Mouse (Mus musculus): ENCODE results near the gene Itga9. TPM values are rescaled to one million over a fixed set of nuclear protein-coding genes. Genes with fewer than 3 reads are reported as not detected.

Gene Itga9
- polyA plus RNA-seq, 1 experiment from 2014 or later = 2.4 TPM

DNA sequence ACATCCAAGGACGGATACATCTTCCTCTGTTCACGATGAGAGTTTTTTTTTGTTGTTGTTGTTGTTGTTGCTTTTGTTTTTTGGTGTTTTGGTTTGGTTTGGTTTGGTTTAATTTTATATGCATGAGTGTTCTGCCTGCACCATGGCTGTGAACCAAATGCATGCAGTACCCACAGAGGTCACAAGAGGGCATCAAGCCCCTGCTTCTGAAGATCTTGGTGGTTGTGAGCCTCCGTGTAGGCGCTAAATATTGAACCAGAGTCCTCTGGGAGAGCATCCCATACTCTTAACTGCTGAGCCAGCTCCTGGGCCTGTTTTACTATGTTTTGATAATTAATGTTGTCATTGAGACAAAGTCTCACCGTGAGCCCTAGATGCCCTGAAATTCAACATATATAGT is 308.8 kb downstream of the Itga9 start:
- Histone ChIP-seq H3K36me3 (ENCODE audit: control insufficient read depth, insufficient read depth, low read length) (no peaks in the 10 kb centered on the region), H3K9me3 (ENCODE audit: control insufficient read depth, low read length) (no peaks in the 10 kb centered on the region), H3K4me1 (ENCODE audit: control insufficient read depth, insufficient read depth, low read length) (no peaks in the 10 kb centered on the region), H3K27me3 (ENCODE audit: control insufficient read depth, insufficient read depth, low read length) (no peaks in the 10 kb centered on the region), H3K4me2 (ENCODE audit: low read length) (no peak overlapping the region), H3K4me3 (replicated peaks; ENCODE audit: low read depth, low read length) (no peak overlapping the region), H3K9ac (replicated peaks; ENCODE audit: low read length) (no peak overlapping the region), H3K27ac (replicated peaks; ENCODE audit: low read depth, low read length) (no peak overlapping the region)
- DNase-seq (peak; percentile 48), ATAC-seq (ENCODE audit: low FRiP score, low TSS enrichment) (no peak)
- WGBS = 55% methylated on average over 5 of the region's 5 CpGs

DNA sequence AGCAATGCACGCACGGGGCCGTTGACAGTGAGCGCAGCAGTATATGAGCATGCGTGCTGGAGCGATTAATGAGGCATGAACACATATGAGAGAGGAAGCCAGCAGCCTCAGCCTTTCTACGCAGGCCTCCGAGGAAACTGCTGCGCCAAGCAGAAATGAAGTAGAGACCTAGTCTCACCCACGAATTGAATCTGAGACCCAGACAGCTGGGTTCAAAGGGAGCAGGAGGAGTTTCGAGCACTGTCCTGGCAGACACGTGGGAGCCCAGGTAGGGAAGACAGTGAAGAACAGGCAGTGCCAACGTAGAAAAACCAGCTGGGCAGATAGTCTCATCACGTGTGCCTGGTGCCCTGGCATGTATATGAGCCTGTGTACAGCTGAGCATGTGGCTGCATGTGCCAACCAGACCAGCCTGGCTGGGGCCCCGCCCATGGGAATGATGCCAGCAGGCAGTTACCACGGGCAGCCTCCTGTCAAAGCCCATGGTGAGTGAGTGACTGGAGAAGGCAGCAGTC is 313.2 kb downstream of the Itga9 start:
- H3K4me2 ChIP-seq (ENCODE audit: low read length) = no peak overlapping the region
- no peak overlapping the region for H3K9ac ChIP-seq (replicated peaks; ENCODE audit: low read length)
- H3K27ac ChIP-seq (replicated peaks; ENCODE audit: low read depth, low read length) = no peak overlapping the region
- no peak; the same call in 1 of the 2 replicates for ATAC-seq (ENCODE audit: low FRiP score, low TSS enrichment)
- no peaks in the 10 kb centered on the region for H3K9me3 ChIP-seq (ENCODE audit: control insufficient read depth, low read length)
- H3K27me3 ChIP-seq (ENCODE audit: control insufficient read depth, insufficient read depth, low read length) = no peaks in the 10 kb centered on the region
- WGBS = 78% methylated on average over 16 of the region's 16 CpGs
- H3K36me3 ChIP-seq (ENCODE audit: control insufficient read depth, insufficient read depth, low read length) = no peaks in the 10 kb centered on the region
- DNase-seq = no peak
- peaks cover 2% of the 10 kb centered on the region; the same call in 1 of the 2 replicates for H3K4me1 ChIP-seq (ENCODE audit: control insufficient read depth, insufficient read depth, low read length)
- no peak overlapping the region for H3K4me3 ChIP-seq (replicated peaks; ENCODE audit: low read depth, low read length)

DNA sequence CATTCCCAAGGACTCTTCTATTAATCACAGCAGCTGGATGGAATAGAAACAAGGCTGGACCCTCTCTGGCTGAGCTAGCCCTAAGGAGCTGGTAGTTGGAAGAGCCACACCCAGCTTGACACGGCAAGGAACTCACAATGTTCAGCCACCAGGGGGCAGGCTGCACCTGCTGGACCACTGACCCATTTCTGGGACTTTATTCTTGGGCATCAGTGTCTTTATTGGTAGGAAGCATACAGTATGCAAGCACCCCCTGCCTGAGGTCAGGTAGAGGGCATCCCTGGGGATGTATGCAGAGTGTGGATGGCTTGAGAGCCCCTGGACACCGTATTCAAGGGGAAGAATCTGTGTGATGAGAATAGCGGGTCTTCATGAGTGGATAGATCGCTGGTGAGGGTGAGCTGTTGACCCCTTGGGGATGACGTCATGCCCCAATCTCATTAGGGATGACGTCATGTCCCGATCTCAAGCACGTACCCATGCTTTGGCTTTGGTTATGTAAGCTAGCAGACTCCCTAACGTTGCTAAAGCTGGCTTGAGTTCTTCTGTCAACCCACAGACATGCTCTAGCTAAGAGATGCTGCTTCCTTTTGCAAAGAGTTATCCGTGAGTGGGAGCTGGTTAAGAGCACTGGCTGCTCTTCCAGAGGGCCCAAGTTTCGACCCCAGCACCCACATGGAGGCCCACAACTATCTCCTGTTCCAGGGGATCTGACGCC is 314.5 kb downstream of the Itga9 start:
- Histone ChIP-seq H3K9me3 (ENCODE audit: control insufficient read depth, low read length) (no peaks in the 10 kb centered on the region), H3K9ac (replicated peaks; ENCODE audit: low read length) (no peak overlapping the region), H3K27ac (replicated peaks; ENCODE audit: low read depth, low read length) (no peak overlapping the region), H3K4me3 (replicated peaks; ENCODE audit: low read depth, low read length) (no peak overlapping the region), H3K27me3 (ENCODE audit: control insufficient read depth, insufficient read depth, low read length) (no peaks in the 10 kb centered on the region), H3K4me2 (ENCODE audit: low read length) (no peak overlapping the region), H3K4me1 (ENCODE audit: control insufficient read depth, insufficient read depth, low read length) (peaks cover 6% of the 10 kb centered on the region; the same call in 1 of the 2 replicates), H3K36me3 (ENCODE audit: control insufficient read depth, insufficient read depth, low read length) (no peaks in the 10 kb centered on the region)
- DNase-seq (peak; percentile 88), ATAC-seq (ENCODE audit: low FRiP score, low TSS enrichment) (peak; percentile 18; the same call in 1 of the 2 replicates)
- WGBS = 47% methylated on average over 12 of the region's 12 CpGs

DNA sequence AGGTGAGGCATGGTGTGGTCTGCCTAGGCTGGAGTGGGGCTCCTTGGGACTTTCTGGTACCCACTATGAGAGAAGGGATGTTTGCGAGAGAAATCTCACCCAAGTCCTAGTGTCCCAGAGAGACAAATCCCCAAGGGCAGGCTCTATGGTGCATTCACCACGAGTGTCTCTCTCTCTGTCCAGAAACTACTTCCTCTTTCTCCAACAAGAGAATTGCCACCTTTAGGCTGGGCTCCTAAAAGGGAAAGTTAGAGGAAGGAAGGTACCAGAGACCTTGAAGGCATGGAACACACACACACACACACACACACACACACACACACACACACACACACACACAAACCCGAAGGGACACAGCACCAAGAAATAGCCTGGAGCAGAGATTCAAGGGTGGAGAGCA is 315.4 kb downstream of the Itga9 start:
- Histone ChIP-seq H3K27me3 (ENCODE audit: control insufficient read depth, insufficient read depth, low read length) (no peaks in the 10 kb centered on the region), H3K9me3 (ENCODE audit: control insufficient read depth, low read length) (no peaks in the 10 kb centered on the region), H3K4me1 (ENCODE audit: control insufficient read depth, insufficient read depth, low read length) (peaks cover 6% of the 10 kb centered on the region; the same call in 1 of the 2 replicates), H3K9ac (replicated peaks; ENCODE audit: low read length) (no peak overlapping the region), H3K27ac (replicated peaks; ENCODE audit: low read depth, low read length) (no peak overlapping the region), H3K36me3 (ENCODE audit: control insufficient read depth, insufficient read depth, low read length) (no peaks in the 10 kb centered on the region), H3K4me2 (ENCODE audit: low read length) (no peak overlapping the region), H3K4me3 (replicated peaks; ENCODE audit: low read depth, low read length) (no peak overlapping the region)
- 67% methylated on average over 3 of the region's 3 CpGs for WGBS
- DNase-seq (no peak), ATAC-seq (ENCODE audit: low FRiP score, low TSS enrichment) (no peak)

DNA sequence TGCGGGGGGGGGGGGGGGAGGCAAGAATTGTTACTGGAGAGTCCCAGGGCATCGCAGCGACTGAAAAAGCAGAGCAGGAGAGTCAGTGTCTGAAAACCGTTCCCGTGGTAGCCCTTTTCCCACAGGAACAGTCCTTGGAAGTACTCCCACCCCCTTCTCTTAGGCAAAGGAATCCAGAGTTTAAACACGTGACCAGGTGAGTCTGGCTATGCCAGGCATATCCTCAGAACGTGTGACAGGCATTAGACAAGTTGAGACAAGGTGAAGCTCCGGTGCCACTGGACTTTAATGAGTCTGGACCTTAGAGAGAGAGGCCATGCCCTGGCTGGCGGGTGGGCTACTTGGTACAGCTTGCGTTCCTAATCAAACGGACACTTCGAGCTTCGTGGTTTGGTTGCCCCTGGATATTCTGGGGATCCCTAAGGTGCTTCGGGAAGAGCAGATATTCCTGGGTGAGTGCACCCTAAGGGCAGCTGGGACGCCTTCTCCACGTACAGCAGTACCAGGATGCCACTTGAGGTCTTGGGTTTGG is 318.1 kb downstream of the Itga9 start:
- 12% methylated on average over 16 of the region's 16 CpGs for WGBS
- no peak for ATAC-seq (ENCODE audit: low FRiP score, low TSS enrichment)
- no peaks in the 10 kb centered on the region for H3K27me3 ChIP-seq (ENCODE audit: control insufficient read depth, insufficient read depth, low read length)
- peak overlapping the region; percentile 70; the same call in 1 of the 2 replicates for H3K4me3 ChIP-seq (replicated peaks; ENCODE audit: low read depth, low read length)
- H3K9me3 ChIP-seq (ENCODE audit: control insufficient read depth, low read length) = no peaks in the 10 kb centered on the region
- H3K36me3 ChIP-seq (ENCODE audit: control insufficient read depth, insufficient read depth, low read length) = no peaks in the 10 kb centered on the region
- H3K4me1 ChIP-seq (ENCODE audit: control insufficient read depth, insufficient read depth, low read length) = peaks cover 18% of the 10 kb centered on the region
- H3K4me2 ChIP-seq (ENCODE audit: low read length) = peak overlapping the region; percentile 98
- no peak for DNase-seq
- H3K9ac ChIP-seq (replicated peaks; ENCODE audit: low read length) = peak overlapping the region; percentile 42; the same call in 1 of the 2 replicates
- no peak overlapping the region for H3K27ac ChIP-seq (replicated peaks; ENCODE audit: low read depth, low read length)

DNA sequence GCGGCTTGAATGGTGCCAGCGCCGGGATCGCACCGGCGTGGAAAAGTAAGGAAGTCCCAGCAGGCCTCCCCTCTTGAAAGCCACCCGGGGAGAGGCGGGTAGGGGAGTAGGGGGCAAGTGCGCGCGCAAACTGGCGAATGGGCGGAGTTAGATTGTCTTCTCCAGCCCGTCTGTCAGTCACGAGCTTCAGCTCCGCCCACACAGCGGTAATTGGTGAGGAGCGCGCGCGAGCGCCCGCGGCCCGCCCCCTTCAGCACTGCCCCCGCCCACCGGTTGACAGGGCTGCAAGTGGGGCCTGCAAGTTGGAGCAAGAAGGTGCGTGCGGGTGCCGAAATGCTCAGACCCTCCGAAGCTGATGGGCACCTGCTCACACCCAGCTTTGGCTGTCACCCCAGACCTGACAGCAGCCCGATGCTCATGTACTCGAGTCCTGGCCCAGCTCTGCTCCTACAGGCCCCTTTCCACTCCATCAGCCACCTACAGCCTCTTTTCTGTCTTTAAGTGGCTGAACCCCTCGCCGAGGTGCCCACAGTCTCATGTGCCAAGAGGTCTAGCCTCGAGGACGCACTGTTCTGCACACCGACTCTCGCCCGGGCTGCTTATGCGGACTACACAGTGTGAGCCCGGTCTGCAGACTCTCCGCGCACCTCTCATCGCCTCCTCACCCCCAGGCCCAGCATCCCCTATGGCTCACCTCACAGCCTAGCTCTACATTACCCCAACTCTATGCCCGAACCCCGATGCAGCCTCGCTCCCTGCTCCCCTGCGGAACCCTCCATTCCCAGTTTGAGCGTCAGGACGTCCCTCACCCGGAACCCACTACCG is 319.0 kb downstream of the Itga9 start:
- whole genome bisulfite sequencing = under 1% methylated on average over 53 of the region's 53 CpGs
- no peaks in the 10 kb centered on the region for H3K9me3 ChIP-seq (ENCODE audit: control insufficient read depth, low read length)
- H3K4me1 ChIP-seq (ENCODE audit: control insufficient read depth, insufficient read depth, low read length) = peaks cover 18% of the 10 kb centered on the region
- ATAC-seq (ENCODE audit: low FRiP score, low TSS enrichment) (peak; percentile 89), DNase-seq (peak; percentile 95)
- peak overlapping the region; percentile 84 for H3K27ac ChIP-seq (replicated peaks; ENCODE audit: low read depth, low read length)
- no peaks in the 10 kb centered on the region for H3K27me3 ChIP-seq (ENCODE audit: control insufficient read depth, insufficient read depth, low read length)
- peak overlapping the region; percentile 84 for H3K9ac ChIP-seq (replicated peaks; ENCODE audit: low read length)
- peak overlapping the region; percentile 98 for H3K4me2 ChIP-seq (ENCODE audit: low read length)
- peak overlapping the region; percentile 70 for H3K4me3 ChIP-seq (replicated peaks; ENCODE audit: low read depth, low read length)
- H3K36me3 ChIP-seq (ENCODE audit: control insufficient read depth, insufficient read depth, low read length) = no peaks in the 10 kb centered on the region

- H3K9me3 ChIP-seq (ENCODE audit: control insufficient read depth, low read length) = no peaks in the 10 kb centered on the region
- peaks cover 18% of the 10 kb centered on the region for H3K4me1 ChIP-seq (ENCODE audit: control insufficient read depth, insufficient read depth, low read length)
- H3K4me2 ChIP-seq (ENCODE audit: low read length) = peak within 1 kb of the TSS; percentile 98
- peak within 1 kb of the TSS; percentile 84 for H3K9ac ChIP-seq (replicated peaks; ENCODE audit: low read length)
- WGBS = under 1% methylated on average over 49 of the region's 73 CpGs
- ATAC-seq (ENCODE audit: low FRiP score, low TSS enrichment) (peak; percentile 53), DNase-seq (peak; percentile 82)
- H3K36me3 ChIP-seq (ENCODE audit: control insufficient read depth, insufficient read depth, low read length) = no peaks in the 10 kb centered on the region
- no peaks in the 10 kb centered on the region for H3K27me3 ChIP-seq (ENCODE audit: control insufficient read depth, insufficient read depth, low read length)
- H3K4me3 ChIP-seq (replicated peaks; ENCODE audit: low read depth, low read length) = peak within 1 kb of the TSS; percentile 70
- H3K27ac ChIP-seq (replicated peaks; ENCODE audit: low read depth, low read length) = peak within 1 kb of the TSS; percentile 84
Observed at GRCm38 (mm10) chr9:118926111-118926650, 319.7 kb downstream of the Itga9 start, which contains the start of gene Ctdspl. Ctdspl (plus strand) TSS chr9:118926453.

DNA sequence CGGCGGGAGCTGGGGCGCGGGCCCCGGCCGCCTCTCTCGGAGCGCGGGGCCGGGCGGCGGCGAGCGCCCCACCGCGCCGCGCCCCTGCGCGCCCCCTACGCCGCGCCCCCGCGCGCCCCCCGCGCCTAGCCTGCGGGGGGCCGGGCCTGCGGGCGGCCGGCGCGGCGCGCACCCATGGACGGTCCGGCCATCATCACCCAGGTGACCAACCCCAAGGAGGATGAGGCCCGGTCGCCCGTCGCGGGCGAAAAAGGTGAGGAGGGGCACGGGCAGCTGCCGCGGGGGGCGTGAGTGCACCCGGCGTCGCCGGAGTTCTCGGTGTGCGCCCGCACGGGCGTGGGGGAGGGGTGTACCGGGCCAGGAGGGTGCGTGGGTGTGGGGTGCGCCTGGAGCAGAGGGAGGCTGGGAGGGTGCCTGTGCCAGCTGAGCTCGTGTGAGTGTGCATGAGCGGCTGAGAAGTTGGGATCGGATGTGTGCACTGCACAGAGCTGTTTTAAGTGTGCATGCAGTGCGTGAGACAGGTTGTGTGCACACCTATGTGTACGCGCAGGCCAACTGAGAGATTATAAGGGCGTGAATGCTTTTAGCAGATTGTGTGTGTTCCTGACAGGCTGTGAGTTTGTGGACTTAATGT is 320.3 kb downstream of the Itga9 start:
- ATAC-seq (ENCODE audit: low FRiP score, low TSS enrichment) (peak; percentile 38; the same call in 1 of the 2 replicates), DNase-seq (peak; percentile 66)
- Histone ChIP-seq H3K27ac (replicated peaks; ENCODE audit: low read depth, low read length) (peak overlapping the region; percentile 84), H3K4me3 (replicated peaks; ENCODE audit: low read depth, low read length) (peak overlapping the region; percentile 70), H3K27me3 (ENCODE audit: control insufficient read depth, insufficient read depth, low read length) (no peaks in the 10 kb centered on the region), H3K9ac (replicated peaks; ENCODE audit: low read length) (peak overlapping the region; percentile 84), H3K4me2 (ENCODE audit: low read length) (peak overlapping the region; percentile 98), H3K36me3 (ENCODE audit: control insufficient read depth, insufficient read depth, low read length) (no peaks in the 10 kb centered on the region), H3K9me3 (ENCODE audit: control insufficient read depth, low read length) (no peaks in the 10 kb centered on the region), H3K4me1 (ENCODE audit: control insufficient read depth, insufficient read depth, low read length) (peaks cover 18% of the 10 kb centered on the region)
- 4% methylated on average over 31 of the region's 68 CpGs for WGBS
